Mouse (Mus musculus) heart, embryonic 11.5 days (tissue): ENCODE data around the gene Abcd2. TPM values are rescaled to one million over a fixed set of nuclear protein-coding genes. Genes with fewer than 3 reads are reported as not detected.
A peak's percentile ranks its signal among the peaks of the same experiment; 100 is the strongest.

ENCODE experiments used
- ATAC-seq: fragments of 200-750 bp; cut with Nextera tagmentation; replicated peaks from 2 replicates; pipeline ENCODE4 v1.8.0; 2017; ENCODE audit warnings: moderate library complexity; ENCODE audit not compliant: insufficient number of reproducible peaks, low FRiP score, low TSS enrichment
- H3K27ac ChIP-seq: fragments of 300-500 bp; sonication (generic); 2 replicates; pipeline ENCODE4 v1.5.1; 2014; ENCODE audit warnings: mild to moderate bottlenecking, low read depth, low read length
- H3K27me3 ChIP-seq: fragments of 300-500 bp; sonication (generic); 2 replicates; pipeline ENCODE4 v1.6.1; 2014; ENCODE audit warnings: mild to moderate bottlenecking, low read length, mixed read lengths; ENCODE audit not compliant: control insufficient read depth, insufficient read depth
- H3K36me3 ChIP-seq: fragments of 300-500 bp; sonication (generic); 2 replicates; pipeline ENCODE4 v1.6.1; 2014; ENCODE audit warnings: mild to moderate bottlenecking, low read length, moderate library complexity, mixed read lengths; ENCODE audit not compliant: control insufficient read depth, insufficient read depth
- H3K4me1 ChIP-seq: fragments of 300-500 bp; sonication (generic); 2 replicates; pipeline ENCODE4 v1.6.1; 2014; ENCODE audit warnings: low read length; ENCODE audit not compliant: control insufficient read depth, insufficient read depth
- H3K4me2 ChIP-seq: fragments of 300-500 bp; sonication (generic); 2 replicates; pipeline ENCODE4 v1.6.1; 2014; ENCODE audit warnings: mild to moderate bottlenecking, moderate library complexity
- H3K4me3 ChIP-seq: fragments of 300-500 bp; sonication (generic); 2 replicates; pipeline ENCODE4 v1.5.1; 2014; ENCODE audit warnings: low read depth, low read length
- H3K9ac ChIP-seq: fragments of 300-500 bp; sonication (generic); 2 replicates; pipeline ENCODE4 v1.6.1; 2014; ENCODE audit warnings: mild to moderate bottlenecking, low read depth, low read length, moderate library complexity
- H3K9me3 ChIP-seq: fragments of 300-500 bp; sonication (generic); replicated peaks from 2 replicates; pipeline ENCODE4 v1.6.1; 2016; ENCODE audit warnings: low read length; ENCODE audit not compliant: control insufficient read depth
- WGBS: fragments of 180-500 bp; shearing (Covaris S2); extraction: QIAGEN DNeasy Blood & Tissue Kit; methylation state at CpG from one replicate; pipeline ENCODE4 v1.1.7; 2014; ENCODE audit not compliant: insufficient replicate concordance; 5-methylcytosine and 5-hydroxymethylcytosine counted together
- polyA plus RNA-seq: library from polyadenylated mRNA; unstranded; fragments of >200 nt; fragmentation: Nextera tagmentation; extraction: Ambion mirVana; gene quantifications from 2 replicates; pipeline ENCODE4 v1.2.1, GENCODE M21; 2014

The Abcd2 gene
- polyA plus RNA-seq, 1 experiment from 2014 or later, result 1.3 TPM

- Histone ChIP-seq H3K27ac (peak overlapping the region; percentile 48), H3K4me1 (peaks cover 5% of the 10 kb centered on the region; the same call in 1 of the 2 replicates), H3K9me3 (no peaks in the 10 kb centered on the region), H3K27me3 (no peaks in the 10 kb centered on the region), H3K4me3 (peak overlapping the region; percentile 48), H3K36me3 (no peaks in the 10 kb centered on the region), H3K9ac (peak overlapping the region; percentile 46), H3K4me2 (peak overlapping the region; percentile 67)
- WGBS, result 12% methylated on average over 7 of the region's 7 CpGs
- ATAC-seq, result no peak
Observed at GRCm38 (mm10) chr15:91192223-91192598, 612 bp upstream of the Abcd2 start.

DNA sequence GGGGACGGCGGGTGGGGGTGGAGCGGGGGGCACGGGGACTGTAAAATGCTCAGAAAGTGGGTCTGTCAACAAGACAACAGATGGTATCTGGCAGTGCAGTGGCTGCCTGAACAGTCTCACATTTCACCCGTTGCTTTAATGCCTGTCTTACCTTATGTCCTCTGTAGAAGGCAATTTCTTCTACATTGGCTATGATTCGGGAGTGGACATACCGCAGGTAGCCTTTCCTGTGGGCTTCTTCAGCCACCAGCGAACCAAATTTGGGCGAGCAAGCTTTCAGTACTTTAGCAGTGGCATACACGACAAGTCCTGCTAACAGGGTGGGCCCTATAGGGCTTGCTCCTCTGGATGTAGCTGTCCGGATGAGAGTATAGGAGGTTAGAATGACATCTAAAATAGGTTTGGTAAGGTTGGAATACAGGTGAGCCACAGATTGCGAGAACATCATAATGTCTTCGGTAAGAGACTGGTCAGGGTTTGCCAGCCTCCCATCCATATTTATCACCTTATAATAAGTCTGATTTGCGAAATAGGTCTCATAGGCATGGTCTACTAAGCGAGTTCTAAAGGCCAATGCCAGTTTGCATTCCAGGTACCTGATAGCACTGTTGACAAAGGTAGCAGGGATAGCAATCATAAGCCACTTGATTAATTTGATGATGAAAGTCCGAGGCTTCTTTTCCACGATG is 936 bp downstream of the Abcd2 start:
- no peak overlapping the region for H3K9ac ChIP-seq
- H3K4me3 ChIP-seq, result peak overlapping the region; percentile 48
- no peaks in the 10 kb centered on the region for H3K27me3 ChIP-seq
- no peak overlapping the region for H3K27ac ChIP-seq
- WGBS, result 50% methylated on average over 17 of the region's 17 CpGs
- H3K4me1 ChIP-seq, result peaks cover 5% of the 10 kb centered on the region; the same call in 1 of the 2 replicates
- no peaks in the 10 kb centered on the region for H3K36me3 ChIP-seq
- no peak for ATAC-seq
- peak overlapping the region; percentile 67 for H3K4me2 ChIP-seq
- H3K9me3 ChIP-seq, result no peaks in the 10 kb centered on the region

- 51% methylated on average over 4 of the region's 4 CpGs for WGBS
- no peak overlapping the region for H3K27ac ChIP-seq
- H3K4me3 ChIP-seq, result peak overlapping the region; percentile 48; the same call in 1 of the 2 replicates
- H3K4me2 ChIP-seq, result peak overlapping the region; percentile 67
- H3K9ac ChIP-seq, result no peak overlapping the region
- no peaks in the 10 kb centered on the region for H3K27me3 ChIP-seq
- no peak for ATAC-seq
- H3K4me1 ChIP-seq, result peaks cover 5% of the 10 kb centered on the region; the same call in 1 of the 2 replicates
- no peaks in the 10 kb centered on the region for H3K36me3 ChIP-seq
- no peaks in the 10 kb centered on the region for H3K9me3 ChIP-seq
Observed at GRCm38 (mm10) chr15:91190026-91190425, 1.6 kb downstream of the Abcd2 start.

- ATAC-seq, result no peak
- H3K27me3 ChIP-seq, result no peaks in the 10 kb centered on the region
- H3K36me3 ChIP-seq, result no peaks in the 10 kb centered on the region
- 67% methylated on average over 6 of the region's 6 CpGs for WGBS
- no peak overlapping the region for H3K9ac ChIP-seq
- no peak overlapping the region for H3K4me3 ChIP-seq
- H3K9me3 ChIP-seq, result no peaks in the 10 kb centered on the region
- H3K27ac ChIP-seq, result no peak overlapping the region
- H3K4me1 ChIP-seq, result peaks cover 5% of the 10 kb centered on the region; the same call in 1 of the 2 replicates
- H3K4me2 ChIP-seq, result no peak overlapping the region
Observed at GRCm38 (mm10) chr15:91186358-91186757, 5.2 kb downstream of the Abcd2 start.

DNA sequence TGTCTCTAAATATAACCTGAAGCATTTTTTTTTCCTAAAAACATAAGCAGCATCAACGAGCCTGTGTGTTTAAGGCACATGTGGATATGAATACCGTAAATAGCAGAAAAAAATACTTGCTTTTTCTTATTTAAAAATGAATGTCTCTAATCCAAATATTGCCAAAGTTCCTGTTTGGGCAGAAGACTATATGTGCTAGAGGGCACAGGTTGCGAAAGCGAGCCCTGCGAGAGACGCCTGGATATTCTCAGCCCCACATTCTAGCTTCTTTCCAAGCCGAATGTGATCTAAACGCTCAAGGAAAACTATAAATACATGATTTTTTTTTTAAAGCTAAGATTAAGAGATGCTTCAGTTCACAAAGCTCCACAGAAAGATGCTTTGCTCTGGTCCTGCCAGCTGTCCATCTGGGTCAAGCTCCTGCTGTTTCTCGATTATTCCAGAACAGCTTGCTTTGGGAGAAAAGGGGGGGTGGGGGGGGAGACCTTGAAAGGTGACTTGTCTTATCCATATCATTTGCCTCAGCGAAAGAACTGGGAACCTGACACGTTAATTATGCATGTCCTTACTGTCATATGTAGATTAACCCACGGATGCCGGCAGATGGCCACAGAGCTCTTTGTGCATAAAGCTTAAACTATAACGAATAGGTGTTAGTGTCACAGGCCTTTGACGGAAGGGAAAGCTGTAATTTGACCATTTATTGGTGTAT is 11.5 kb downstream of the Abcd2 start:
- 67% methylated on average over 15 of the region's 15 CpGs for WGBS
- no peak overlapping the region for H3K9ac ChIP-seq

GRCm38 (mm10) chr15:91178656-91179314 is 12.8 kb downstream of the Abcd2 start:
- H3K4me3 ChIP-seq, result no peak overlapping the region
- ATAC-seq, result no peak
- H3K9ac ChIP-seq, result no peak overlapping the region
- H3K27me3 ChIP-seq, result no peaks in the 10 kb centered on the region
- H3K27ac ChIP-seq, result no peak overlapping the region
- WGBS, result 68% methylated on average over 9 of the region's 9 CpGs
- H3K36me3 ChIP-seq, result no peaks in the 10 kb centered on the region
- H3K4me1 ChIP-seq, result no peaks in the 10 kb centered on the region
- H3K9me3 ChIP-seq, result no peaks in the 10 kb centered on the region
- no peak overlapping the region for H3K4me2 ChIP-seq

More for the DNA sequence above, 11.5 kb downstream of the Abcd2 start:
- no peak overlapping the region for H3K4me3 ChIP-seq
- no peaks in the 10 kb centered on the region for H3K36me3 ChIP-seq
- H3K4me1 ChIP-seq, result no peaks in the 10 kb centered on the region
- no peak overlapping the region for H3K4me2 ChIP-seq
- H3K27me3 ChIP-seq, result no peaks in the 10 kb centered on the region
- H3K27ac ChIP-seq, result no peak overlapping the region
- H3K9me3 ChIP-seq, result no peaks in the 10 kb centered on the region
- ATAC-seq, result no peak

GRCm38 (mm10) chr15:91172193-91172592 is 19.4 kb downstream of the Abcd2 start:
- no peaks in the 10 kb centered on the region for H3K36me3 ChIP-seq
- H3K27me3 ChIP-seq, result no peaks in the 10 kb centered on the region
- ATAC-seq, result no peak

DNA sequence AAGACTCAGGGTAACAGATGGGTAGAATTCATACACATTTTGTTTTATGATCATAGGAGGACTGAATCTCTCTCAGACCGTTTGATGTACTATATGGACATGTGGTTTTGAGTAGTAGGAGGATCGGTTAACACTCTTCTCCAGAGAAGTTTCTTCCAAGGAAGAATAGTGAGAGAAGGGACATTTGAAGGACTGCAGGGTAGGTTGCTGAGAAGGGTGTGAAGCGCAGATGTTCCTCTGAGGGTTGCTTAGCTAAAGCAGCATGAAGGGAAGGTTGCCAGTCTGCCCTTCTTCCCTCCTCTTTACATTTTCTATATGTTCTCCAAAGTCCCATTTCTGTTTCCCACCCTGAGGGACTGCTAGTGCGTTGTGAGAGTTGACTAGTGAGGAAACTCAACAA is 20.3 kb downstream of the Abcd2 start:
- Histone ChIP-seq H3K36me3 (no peaks in the 10 kb centered on the region), H3K27me3 (no peaks in the 10 kb centered on the region), H3K9me3 (no peaks in the 10 kb centered on the region), H3K4me2 (no peak overlapping the region), H3K4me1 (no peaks in the 10 kb centered on the region), H3K4me3 (no peak overlapping the region), H3K9ac (no peak overlapping the region), H3K27ac (no peak overlapping the region)
- no peak for ATAC-seq
- WGBS, result 76% methylated on average over 4 of the region's 4 CpGs

More at GRCm38 (mm10) chr15:91172193-91172592, 19.4 kb downstream of the Abcd2 start:
- no peak overlapping the region for H3K4me2 ChIP-seq
- no peak overlapping the region for H3K27ac ChIP-seq
- H3K4me1 ChIP-seq, result no peaks in the 10 kb centered on the region
- H3K9ac ChIP-seq, result no peak overlapping the region
- no peaks in the 10 kb centered on the region for H3K9me3 ChIP-seq
- 83% methylated on average over 4 of the region's 4 CpGs for WGBS
- H3K4me3 ChIP-seq, result no peak overlapping the region
